Mouse (Mus musculus): ENCODE results near the gene Dst.

The Dst gene

DNA sequence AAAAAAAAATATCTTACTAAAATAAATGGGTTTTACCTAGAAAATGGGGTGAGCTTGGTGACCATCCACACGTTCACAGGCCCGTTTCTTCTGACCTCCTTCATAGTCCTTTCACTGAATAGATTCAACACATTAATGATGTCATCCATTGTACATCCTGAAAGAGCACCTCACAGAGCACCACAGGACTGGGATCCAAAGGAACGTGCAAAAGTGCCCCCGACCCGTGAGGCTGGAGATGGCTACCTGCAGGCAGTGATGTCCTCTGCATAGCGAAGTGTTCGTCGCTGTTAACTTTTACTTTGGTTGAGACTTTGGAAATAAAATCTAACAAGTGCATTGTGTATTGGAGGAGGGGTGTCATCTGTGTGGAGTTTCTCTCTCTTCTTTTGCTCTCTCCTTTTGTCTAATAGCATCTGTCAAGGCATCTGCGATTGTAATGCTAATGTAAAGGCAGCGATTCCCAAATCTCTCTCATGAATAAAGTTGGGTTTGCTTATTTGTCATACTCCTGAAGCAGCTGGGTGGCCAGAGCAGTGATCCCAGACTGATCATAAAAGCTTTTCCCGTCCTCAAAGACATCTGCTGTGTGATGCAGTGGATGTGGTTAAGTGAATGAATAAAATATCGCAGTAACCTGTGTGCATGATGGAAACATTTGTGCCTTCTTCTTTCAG, 275.4 kb downstream of the Dst start:
- DNase-seq, result no peak

DNA sequence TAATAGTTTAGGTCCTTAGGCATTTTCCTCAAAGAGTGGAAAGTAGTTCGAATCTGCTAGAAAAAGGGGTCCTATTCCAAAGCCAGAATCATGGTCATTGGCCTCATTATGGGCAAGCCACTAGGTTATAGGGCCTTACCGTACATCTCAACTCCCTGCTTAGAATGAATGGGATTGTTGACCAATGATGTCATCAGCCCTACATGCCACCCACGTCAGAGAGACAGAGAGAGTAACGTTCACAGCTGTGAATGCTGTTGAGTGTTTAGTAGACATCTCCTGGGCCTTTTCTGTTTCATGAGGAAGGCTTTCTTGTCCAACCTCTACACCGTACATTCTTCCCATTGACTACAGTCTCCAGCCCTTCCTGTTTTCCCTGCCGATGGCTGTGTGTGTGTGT, 276.2 kb downstream of the Dst start:
- DNase-seq, result no peak

DNA sequence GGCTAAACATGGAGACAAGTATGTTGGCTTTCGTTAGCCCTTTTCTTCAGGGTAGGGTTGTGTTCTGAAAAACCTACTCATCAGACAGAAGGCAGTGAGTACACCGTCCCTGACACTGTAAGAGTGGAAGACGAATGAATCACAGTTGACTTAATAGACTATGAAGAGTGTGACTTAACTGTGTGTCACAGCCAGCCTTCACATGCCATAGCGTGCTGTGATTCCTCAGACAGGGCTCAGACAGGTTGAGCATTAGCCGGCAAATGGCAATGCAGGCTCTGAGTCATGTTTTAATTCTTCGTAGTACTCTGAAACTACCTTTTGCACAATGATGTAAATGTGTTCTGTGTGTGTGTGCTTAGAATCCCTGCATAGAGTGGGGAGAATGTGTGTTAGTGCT, 278.0 kb downstream of the Dst start:
- no peak for DNase-seq

DNA sequence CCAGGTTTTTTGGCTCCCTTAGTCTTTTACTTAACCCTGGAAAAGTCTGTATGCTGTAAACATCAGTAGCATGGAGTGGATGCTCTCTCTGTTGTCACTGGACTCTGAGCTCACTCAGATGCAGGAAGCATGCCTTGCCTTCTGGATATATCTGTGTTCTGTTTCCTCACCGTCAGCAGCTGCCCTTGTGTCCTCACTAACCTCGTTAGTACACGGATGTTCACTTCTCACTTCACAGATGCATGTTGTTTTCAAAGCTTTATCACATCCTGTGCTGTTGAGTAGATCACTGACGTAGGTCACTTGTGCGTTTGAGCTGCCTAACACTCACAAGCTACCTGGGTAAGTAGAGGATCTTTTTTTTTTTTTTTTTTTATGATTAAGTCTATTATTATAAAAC, 279.5 kb downstream of the Dst start:
- DNase-seq, result no peak

DNA sequence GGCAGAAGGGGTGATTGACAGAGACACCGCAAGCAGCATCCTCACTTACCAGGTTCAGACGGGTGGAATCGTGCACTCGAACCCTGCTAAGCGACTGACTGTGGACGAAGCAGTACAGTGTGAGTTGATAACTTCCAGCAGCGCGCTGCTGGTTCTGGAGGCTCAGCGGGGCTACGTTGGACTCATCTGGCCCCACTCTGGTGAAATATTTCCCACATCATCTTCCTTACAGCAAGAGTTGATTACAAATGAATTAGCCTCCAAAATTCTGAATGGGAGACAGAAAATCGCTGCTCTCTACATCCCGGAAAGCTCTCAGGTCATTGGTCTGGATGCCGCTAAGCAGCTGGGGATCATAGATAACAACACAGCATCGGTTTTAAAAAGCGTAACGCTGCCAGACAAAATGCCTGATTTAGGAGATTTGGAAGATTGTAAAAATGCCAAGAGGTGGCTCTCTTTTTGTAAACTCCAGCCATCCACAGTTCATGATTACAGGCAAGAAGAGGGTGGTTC, 280.8 kb downstream of the Dst start:
- no peak for DNase-seq

DNA sequence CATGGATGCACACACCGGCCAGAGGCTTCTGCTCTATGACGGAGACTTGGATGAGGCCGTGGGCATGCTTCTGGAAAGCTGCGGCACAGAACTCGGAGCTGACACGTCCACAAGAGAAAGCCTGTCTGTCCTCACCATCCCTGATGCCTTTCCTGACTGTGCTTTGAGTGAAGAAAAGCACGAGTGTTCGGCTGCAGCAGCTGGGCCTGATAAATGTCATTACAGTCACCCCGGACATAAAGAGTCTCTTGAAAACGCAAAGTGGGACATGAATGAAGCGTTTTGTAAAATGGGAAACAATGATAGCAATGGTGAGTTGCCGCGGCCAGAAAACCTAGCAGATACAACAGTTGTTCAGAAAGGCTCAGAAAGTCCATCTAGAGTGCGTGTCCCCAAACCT, 281.3 kb downstream of the Dst start:
- DNase-seq, result no peak

DNA sequence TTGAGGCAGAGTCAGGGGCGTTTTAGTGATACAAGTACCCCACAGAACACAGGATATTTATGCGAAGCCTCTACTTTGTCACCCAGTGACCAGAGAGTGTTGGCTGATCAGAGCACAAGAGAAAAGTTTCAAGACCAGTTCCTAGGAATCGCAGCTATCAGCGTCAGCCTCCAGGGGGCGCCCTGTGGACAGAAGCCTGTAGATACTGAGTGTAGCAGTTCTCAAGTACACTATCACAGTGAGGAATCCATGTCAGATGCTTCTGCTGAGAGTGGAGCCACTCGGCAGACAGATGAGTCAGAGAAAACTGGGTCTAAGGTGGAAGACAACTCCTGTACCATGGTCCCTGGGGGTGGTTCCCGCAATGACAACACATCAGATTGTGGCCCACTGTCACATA, 281.9 kb downstream of the Dst start:
- DNase-seq, result peak; percentile 67 to 79

- DNase-seq, result no peak
These were observed 284.1 kb downstream of the Dst start for GRCm38 (mm10) chr1:34192174-34192573.

- no peak for DNase-seq
These were observed 292.8 kb downstream of the Dst start for GRCm38 (mm10) chr1:34200791-34201190.

DNA sequence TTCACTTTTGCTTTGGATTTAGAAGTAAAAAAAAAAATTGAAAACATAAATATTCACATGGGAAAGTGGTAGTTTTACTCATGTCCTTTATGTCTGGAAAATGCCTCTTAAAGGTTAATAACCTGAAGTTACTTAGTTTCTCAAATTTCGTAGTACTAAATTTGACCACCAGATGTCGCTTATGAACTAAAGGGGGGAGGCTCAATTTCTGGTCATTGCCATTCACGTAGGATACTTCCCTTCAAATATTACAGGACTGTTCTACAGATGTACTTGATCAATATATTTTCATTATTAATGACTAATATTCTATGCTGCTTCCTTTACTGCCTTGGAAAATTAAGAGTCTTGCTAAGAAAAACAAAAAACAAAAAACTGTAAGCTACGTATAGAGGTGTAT, 293.5 kb downstream of the Dst start:
- DNase-seq, result no peak

GRCm38 (mm10) chr1:34211704-34212103, 303.7 kb downstream of the Dst start:
- no peak for DNase-seq

- no peak for DNase-seq
These were observed 308.4 kb downstream of the Dst start for GRCm38 (mm10) chr1:34216456-34216855.

- peak; percentile 89 to 90 for DNase-seq
These were observed 310.3 kb downstream of the Dst start for GRCm38 (mm10) chr1:34218323-34218722.

DNA sequence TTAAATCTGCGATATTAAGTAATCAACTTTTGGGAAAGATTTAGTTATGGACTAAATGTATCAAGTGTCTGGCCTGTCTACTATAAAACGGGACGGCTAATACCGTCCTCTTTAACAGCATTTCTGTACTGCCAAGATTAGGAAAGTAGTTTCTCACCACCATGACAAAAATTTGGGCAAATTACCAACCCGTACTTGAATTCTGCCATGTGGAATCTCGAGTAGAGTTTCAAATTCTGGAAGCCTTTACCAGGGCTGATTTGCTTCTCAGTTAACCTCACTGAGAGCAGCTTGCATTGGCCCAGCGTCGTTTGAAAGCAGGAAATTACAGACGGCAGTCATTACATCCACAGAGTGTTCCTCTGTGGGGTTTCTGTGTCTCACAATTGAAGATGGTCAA, 310.8 kb downstream of the Dst start:
- no peak for DNase-seq

DNA sequence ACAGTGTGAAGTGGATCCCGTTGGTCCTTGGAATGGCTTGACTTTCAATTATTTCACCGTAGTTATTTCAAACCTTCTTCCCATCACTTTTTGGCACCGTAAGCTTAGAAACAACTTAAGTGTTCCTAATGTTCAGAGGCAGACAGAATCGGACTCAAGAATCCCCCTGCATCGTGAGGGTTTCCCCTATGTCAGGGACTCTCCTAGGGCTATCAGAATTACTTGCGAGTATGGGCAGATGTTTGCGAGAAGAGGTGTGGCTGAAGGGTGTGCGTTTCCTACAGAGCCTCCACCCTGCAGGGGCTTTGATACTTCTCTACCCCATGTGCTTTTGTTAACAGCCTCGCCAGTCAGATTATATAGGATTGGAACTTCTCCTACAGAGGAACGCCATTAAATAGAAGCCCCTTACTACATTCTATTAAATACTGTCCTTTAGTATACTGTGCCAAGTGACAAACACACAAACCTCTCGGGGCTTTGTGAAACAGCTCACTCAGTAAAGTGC, 312.1 kb downstream of the Dst start:
- no peak for DNase-seq

- DNase-seq, result no peak
These were observed 315.8 kb downstream of the Dst start for GRCm38 (mm10) chr1:34223866-34224265.

DNA sequence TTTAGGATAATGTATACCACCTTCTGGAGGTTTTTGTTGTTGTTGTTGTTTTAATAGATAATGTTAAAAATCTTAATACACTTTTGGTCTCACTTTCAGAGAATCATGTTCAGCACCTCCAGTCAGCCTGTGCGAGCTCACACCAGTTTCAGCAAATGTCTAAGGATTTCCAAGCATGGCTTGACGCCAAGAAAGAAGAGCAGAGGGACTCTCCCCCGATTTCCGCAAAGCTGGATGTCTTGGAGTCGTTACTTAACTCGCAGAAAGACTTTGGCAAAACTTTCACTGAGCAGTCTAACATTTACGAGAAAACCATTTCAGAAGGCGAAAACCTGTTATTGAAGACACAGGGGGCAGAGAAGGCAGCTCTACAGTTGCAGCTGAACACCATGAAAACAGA, 319.7 kb downstream of the Dst start:
- DNase-seq, result no peak

DNA sequence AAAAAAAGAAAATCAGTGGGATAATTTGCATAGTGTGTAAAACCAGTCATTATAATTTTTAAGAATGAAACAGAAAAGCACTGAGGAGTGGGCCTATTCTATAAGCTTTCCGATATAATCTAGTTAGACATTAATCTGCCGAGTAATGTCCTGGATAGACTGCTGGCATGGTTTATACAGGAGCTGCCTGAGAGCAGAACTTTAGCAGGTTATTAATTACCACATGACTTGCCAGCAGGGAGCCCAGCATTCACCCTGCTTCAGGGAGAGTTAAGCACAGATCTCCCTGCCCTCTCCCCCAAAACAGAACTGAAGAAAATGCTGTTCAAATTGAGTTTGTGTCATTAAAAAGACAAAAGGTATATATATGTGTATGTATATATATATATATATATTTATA, 323.0 kb downstream of the Dst start:
- no peak for DNase-seq

DNA sequence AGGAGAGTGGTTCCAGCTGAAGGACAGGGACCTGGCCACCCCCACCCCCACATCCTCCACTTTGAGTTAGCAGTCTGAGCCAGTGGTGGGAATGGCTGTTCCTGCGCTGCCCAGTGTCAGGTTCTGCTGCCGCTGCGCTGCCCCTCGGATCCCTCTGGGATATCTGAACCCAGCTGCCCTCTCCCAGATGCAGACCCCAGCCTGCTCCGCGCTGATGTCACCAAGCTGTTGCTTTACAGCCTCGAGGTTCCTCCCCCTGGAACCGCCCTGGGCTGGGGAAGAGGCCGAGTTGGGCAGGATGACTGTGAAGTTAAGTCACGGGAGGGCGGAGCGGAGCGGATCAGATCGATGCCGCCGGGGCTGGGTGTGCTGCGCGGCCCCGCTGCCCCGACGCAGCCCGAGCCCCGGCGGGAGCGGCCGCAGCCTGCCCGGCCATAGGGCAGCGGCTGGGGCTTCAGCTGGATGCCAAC, 328.3 kb downstream of the Dst start:
- peak; percentile 34 to 35 for DNase-seq

DNA sequence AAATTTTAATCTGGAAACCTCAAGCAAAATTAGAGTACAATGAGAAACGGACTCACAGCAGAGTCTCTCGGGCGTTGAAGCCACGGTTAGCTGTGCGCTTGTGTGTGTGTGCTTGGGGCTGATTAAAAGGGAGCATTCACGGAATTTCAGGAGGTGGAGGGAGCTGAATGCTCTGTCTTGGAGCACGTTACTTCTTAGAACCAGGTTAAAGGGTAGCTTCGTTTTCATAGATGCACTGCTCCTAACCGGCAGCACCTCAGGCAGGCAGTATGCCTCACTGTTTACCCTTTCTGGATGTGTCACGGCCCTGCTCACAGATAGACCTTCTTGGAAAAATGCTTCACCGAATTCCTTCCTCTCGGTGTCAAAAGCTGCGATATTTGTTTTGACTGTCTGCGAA, 329.2 kb downstream of the Dst start:
- no peak for DNase-seq

- no peak for DNase-seq
These were observed 329.7 kb downstream of the Dst start for GRCm38 (mm10) chr1:34237689-34238091.

DNA sequence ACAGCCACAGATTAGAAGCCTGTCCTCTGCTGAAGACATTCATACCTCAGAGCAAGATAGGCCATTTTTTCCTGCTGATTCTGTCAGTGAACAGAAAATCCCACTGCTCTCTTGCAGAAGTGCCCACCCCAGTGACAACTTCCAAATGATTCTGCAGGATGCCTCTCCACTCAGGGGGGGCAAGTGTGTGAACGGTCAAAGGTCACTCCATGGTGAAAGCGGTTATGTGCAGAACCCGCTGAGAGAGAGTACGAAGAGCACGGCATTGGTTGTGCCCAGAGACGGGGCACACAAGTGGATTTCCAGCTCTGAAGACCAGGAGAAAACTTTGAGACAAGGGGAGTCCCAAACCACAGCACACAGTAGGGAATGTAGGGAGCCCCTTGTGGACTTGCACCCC, 330.2 kb downstream of the Dst start:
- DNase-seq, result no peak

- no peak for DNase-seq
These were observed 336.7 kb downstream of the Dst start for GRCm38 (mm10) chr1:34244678-34245077.

DNA sequence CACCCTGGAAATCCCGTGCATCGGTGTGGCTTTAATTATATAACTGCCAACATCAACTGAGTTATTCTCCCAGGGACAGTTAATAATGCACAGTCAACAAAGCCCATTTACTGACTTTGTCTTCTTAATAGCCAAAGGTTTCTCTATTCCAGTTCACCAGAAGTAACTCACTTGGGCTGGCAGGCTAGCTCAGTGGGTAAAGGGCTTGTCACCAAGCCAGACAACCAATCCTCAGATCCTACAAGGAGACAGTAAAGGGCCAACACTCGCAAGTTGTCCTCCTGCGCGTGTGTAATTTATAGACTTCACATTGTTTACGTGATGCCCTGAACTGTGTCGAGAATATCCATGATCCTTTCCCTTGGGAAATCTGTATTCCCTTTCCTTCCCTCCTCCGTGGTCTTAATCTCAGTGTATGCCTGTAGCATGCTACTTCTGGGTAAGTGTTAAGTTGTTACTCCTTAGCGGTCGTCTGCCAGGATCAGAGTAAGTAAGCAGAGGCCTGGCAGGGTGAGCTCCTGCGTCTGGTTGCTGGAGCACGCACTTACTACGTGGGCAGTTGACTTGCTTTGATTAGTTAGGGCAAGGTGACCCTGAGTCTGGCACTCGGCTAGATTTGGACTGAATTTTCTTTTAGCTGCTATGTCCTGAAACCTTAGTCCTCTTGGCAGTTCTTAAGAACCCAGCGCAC, 338.1 kb downstream of the Dst start:
- DNase-seq, result no peak

Data from cerebellum, postnatal 14 days (tissue).